Mouse (Mus musculus): ENCODE measurements at regions not wholly inside any gene's neighbourhood (a gene's known extent, or its start where the extent isn't known, plus 50 kb on each side); places are given as distances from the start of the nearest gene placed in this dataset.

DNA sequence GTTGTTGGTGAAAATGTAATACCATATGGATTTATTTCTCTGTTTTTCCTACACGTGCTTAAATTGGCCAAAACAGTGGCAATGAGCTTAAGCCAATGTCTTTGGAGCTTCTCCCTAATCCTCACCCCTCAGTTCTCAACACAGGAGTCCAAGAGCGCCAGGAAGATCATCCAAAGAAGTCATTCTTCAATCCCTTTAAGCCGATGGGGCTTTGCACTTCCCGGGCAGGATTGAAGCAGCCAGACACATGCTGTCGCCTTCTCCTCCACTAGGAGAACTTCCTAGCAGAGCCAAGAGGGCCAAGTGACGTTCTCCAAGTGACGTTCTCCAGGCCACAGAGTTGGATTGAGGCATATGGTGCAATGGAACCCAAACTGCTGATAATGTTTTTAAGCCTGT, 286.3 kb upstream of the Actbl2 start:
- TF ChIP-seq POLR2A (IDR thresholded peaks at IDR 0.05; ENCODE audit: borderline replicate concordance, low read depth, low read length) (no peak), CTCF (IDR thresholded peaks at IDR 0.05; ENCODE audit: low read depth, low read length) (no peak)
- Histone ChIP-seq H3K27ac (ENCODE audit: insufficient read depth, low read depth, low read length) (no peak overlapping the region), H3K4me1 (ENCODE audit: control insufficient read depth, insufficient read depth, low read length) (peaks cover 18% of the 10 kb centered on the region), H3K4me3 (ENCODE audit: insufficient read depth, low read length) (no peak overlapping the region)

DNA sequence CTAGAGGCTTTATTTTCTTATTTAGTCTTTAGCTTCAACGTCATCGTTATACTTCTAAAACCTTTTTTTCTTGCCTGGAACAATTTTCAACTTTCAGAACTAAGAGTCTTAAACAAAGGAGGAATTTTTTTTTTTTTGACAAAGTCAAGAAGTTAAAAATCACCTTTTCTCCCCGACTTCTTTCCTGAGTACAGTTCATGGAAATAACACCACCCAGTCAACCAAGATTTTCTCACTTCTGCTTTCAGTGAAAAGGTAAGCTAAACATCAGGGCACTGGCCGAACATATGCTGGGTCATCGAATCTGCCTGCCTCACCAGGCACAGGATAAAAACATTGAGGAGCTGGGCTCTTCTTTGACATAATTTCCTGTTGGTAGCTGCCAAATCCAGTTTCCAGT, 277.4 kb upstream of the Actbl2 start:
- Histone ChIP-seq H3K27ac (ENCODE audit: insufficient read depth, low read depth, low read length) (no peak overlapping the region), H3K4me1 (ENCODE audit: control insufficient read depth, insufficient read depth, low read length) (no peaks in the 10 kb centered on the region), H3K4me3 (ENCODE audit: insufficient read depth, low read length) (no peak overlapping the region)
- TF ChIP-seq POLR2A (IDR thresholded peaks at IDR 0.05; ENCODE audit: borderline replicate concordance, low read depth, low read length): no peak
- TF ChIP-seq CTCF (IDR thresholded peaks at IDR 0.05; ENCODE audit: low read depth, low read length): no peak

DNA sequence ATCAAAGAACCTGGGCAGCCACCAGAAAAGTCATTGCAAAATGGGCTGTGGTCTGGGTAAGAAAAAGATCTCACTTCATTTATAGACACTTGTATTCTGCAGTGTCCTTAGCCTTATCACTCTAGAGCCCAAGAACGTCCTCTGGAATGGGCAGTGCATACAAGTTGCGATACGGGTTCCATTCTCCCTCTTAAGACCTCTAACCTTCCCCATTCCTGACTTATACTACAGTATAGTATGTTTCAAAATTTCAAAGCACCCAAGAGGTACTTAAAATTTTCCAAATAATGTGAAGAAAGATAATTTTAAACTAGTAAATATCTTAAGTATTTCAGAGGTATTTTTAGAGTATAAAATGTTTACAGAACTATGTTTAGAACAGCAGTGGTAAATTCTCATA, 276.8 kb upstream of the Actbl2 start:
- Histone ChIP-seq H3K4me1 (ENCODE audit: control insufficient read depth, insufficient read depth, low read length) (no peaks in the 10 kb centered on the region), H3K27ac (ENCODE audit: insufficient read depth, low read depth, low read length) (no peak overlapping the region), H3K4me3 (ENCODE audit: insufficient read depth, low read length) (no peak overlapping the region)
- TF ChIP-seq POLR2A (IDR thresholded peaks at IDR 0.05; ENCODE audit: borderline replicate concordance, low read depth, low read length): no peak
- no peak for TF ChIP-seq CTCF (IDR thresholded peaks at IDR 0.05; ENCODE audit: low read depth, low read length)

DNA sequence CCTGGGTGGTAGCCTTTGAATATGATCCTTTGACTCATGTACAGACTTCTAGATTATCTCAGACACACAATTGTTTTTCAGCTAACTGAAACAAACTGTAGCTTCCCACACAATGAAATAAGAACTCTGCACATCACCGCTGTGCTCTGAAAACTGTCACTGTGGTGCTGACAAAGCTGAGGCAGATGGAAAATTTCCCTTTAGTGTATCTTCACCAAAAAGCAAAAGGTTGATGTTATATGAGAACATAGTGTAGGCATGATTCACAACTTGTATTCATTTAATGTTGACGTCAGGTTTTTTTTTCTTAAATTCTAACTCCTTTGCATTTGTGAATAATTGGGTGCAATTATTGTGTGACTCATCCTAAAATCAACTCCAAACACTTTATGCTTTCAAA, 264.1 kb upstream of the Actbl2 start:
- no peak for TF ChIP-seq POLR2A (IDR thresholded peaks at IDR 0.05; ENCODE audit: borderline replicate concordance, low read depth, low read length)
- TF ChIP-seq CTCF (IDR thresholded peaks at IDR 0.05; ENCODE audit: low read depth, low read length): no peak
- no peaks in the 10 kb centered on the region for H3K4me1 ChIP-seq (ENCODE audit: control insufficient read depth, insufficient read depth, low read length)
- H3K4me3 ChIP-seq (ENCODE audit: insufficient read depth, low read length): no peak overlapping the region
- H3K27ac ChIP-seq (ENCODE audit: insufficient read depth, low read depth, low read length): no peak overlapping the region

DNA sequence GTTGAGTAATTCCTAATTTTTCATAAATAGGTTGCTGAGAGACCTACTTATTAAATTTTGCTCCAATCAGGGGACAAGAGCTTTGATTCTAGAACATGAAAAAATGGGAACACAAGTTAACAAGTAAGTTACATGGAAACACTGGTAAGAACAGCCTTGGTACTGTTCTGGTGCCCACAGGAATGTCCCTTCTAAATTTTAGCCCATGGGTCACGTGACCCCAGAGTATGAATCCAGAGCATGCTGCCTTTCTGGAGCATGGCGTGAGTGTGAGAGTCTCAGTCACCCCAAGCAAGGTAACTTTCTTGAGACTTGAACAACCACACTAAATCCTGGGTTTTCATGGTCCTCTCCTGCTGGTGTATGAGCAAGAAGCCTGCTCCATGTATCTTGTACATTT, 263.7 kb upstream of the Actbl2 start:
- H3K27ac ChIP-seq (ENCODE audit: insufficient read depth, low read depth, low read length): no peak overlapping the region
- H3K4me3 ChIP-seq (ENCODE audit: insufficient read depth, low read length): no peak overlapping the region
- TF ChIP-seq POLR2A (IDR thresholded peaks at IDR 0.05; ENCODE audit: borderline replicate concordance, low read depth, low read length) (no peak), CTCF (IDR thresholded peaks at IDR 0.05; ENCODE audit: low read depth, low read length) (no peak)
- no peaks in the 10 kb centered on the region for H3K4me1 ChIP-seq (ENCODE audit: control insufficient read depth, insufficient read depth, low read length)

DNA sequence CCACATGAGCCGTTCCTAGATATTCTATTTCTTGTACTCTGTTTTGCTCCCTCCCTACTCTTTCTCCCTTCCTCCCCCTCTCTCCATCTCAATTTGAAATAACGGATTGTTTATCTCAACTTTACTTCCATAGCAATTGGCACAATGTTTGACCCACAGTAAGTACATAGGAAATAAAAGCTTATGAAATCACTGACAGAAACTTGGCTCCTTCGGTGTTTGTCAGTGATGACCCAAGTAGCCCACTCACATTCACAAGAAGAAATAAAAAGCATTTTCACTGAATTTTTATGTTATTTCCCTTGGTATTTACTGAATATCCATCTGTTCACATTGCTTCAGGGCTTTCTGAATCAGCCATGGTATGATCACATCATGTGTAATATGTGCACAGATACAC, 260.2 kb upstream of the Actbl2 start:
- H3K4me1 ChIP-seq (ENCODE audit: control insufficient read depth, insufficient read depth, low read length): no peaks in the 10 kb centered on the region
- no peak overlapping the region for H3K27ac ChIP-seq (ENCODE audit: insufficient read depth, low read depth, low read length)
- TF ChIP-seq POLR2A (IDR thresholded peaks at IDR 0.05; ENCODE audit: borderline replicate concordance, low read depth, low read length) (no peak), CTCF (IDR thresholded peaks at IDR 0.05; ENCODE audit: low read depth, low read length) (no peak)
- no peak overlapping the region for H3K4me3 ChIP-seq (ENCODE audit: insufficient read depth, low read length)

DNA sequence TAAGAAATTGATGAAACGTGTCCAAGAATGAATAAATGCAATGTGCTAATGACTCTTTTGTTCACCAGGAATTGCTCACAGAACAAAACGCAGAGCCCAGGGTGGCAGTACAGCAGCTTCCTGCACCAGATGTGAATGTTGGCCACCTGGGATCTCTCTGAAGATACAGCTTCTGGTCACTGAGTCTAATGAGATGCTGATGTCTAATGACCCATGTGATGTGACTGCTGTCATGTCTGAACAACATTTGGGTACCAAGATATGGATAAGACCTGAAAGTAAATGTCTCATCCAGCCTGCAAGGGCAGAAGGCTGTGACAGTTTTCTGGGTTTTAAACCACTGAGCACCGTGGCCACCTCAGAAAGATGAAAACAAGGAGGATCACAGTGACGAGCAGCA, 252.1 kb upstream of the Actbl2 start:
- Histone ChIP-seq H3K4me3 (ENCODE audit: insufficient read depth, low read length) (no peak overlapping the region), H3K27ac (ENCODE audit: insufficient read depth, low read depth, low read length) (no peak overlapping the region), H3K4me1 (ENCODE audit: control insufficient read depth, insufficient read depth, low read length) (no peaks in the 10 kb centered on the region)
- no peak for TF ChIP-seq POLR2A (IDR thresholded peaks at IDR 0.05; ENCODE audit: borderline replicate concordance, low read depth, low read length)

DNA sequence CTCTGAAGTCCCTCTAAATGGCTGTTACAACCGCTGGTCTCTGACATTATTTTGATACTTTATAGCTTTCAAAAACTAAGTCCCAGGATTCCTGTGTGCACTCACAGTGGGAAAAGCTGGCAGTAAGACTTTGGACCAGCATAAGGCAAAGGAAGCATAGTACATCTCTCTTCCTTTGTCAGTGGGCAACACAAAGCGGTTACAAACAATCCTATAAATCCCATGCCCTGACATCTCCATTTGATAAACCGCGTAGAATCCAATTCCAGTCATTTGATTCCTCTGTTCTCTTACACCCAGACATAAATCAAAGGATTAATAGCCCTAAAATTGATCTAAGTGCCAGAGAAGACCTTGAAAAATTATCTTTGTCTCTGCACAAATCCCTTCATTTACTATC, 240.7 kb upstream of the Actbl2 start:
- TF ChIP-seq POLR2A (IDR thresholded peaks at IDR 0.05; ENCODE audit: borderline replicate concordance, low read depth, low read length) (no peak), CTCF (IDR thresholded peaks at IDR 0.05; ENCODE audit: low read depth, low read length) (no peak)
- Histone ChIP-seq H3K4me1 (ENCODE audit: control insufficient read depth, insufficient read depth, low read length) (no peaks in the 10 kb centered on the region), H3K4me3 (ENCODE audit: insufficient read depth, low read length) (no peak overlapping the region), H3K27ac (ENCODE audit: insufficient read depth, low read depth, low read length) (no peak overlapping the region)

DNA sequence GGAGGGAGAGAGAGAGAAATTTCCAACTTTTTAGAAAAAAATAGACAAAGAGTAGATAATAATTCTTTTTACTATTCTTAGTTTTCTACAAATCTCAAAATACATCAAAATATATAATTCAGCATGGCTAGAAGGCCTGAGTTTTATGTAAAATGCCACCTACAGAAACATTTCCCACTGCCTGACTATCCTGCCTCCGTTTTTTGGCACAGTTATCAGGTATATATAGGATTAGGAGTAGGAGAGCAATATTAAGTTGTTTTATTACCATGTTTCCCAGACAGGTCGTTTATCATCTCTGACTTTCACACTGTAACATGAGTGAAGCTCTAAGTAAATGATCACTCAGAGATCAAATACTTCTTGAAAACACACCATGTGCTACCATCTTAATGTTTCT, 224.7 kb upstream of the Actbl2 start:
- Histone ChIP-seq H3K4me3 (ENCODE audit: insufficient read depth, low read length) (no peak overlapping the region), H3K4me1 (ENCODE audit: control insufficient read depth, insufficient read depth, low read length) (no peaks in the 10 kb centered on the region), H3K27ac (ENCODE audit: insufficient read depth, low read depth, low read length) (no peak overlapping the region)
- TF ChIP-seq POLR2A (IDR thresholded peaks at IDR 0.05; ENCODE audit: borderline replicate concordance, low read depth, low read length) (no peak), CTCF (IDR thresholded peaks at IDR 0.05; ENCODE audit: low read depth, low read length) (no peak)

DNA sequence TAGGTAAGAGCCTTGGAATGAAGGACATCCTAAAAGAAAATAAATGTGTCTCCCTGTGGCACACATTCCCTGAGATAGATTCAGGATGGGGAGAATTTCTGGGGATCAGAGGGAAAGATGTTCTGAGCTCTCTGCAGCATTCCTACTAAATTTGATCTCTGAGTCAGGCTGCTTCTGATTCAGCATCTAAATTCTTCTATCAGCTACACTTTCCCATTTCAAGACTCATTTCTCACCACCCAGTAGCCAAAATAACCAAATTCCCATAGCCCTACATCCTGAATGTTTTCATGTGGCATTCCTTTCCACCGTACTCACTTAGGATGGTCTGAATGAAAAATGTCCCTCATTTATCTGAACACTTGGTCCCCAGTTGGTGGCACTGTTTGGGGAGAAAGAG, 223.2 kb upstream of the Actbl2 start:
- H3K27ac ChIP-seq (ENCODE audit: insufficient read depth, low read depth, low read length): no peak overlapping the region

DNA sequence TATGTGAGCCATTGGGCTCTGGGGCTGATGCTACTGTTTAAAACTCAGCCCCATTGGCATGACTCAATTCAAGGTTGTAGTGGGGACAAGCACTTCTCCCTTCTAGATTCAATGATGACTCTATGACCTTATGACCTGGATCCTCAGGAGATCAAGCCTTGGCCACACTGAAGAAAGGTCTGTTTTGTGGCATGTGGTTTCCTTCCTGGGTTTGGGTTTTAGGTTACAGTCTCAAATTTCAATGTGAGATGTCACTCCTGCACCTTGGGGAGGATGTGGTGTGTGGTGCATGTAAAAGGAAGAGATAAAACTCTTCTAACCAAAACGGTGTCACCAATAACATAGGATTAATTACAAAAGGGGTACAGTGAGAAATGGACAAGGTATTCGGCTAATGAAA, 211.2 kb upstream of the Actbl2 start:
- H3K4me1 ChIP-seq (ENCODE audit: control insufficient read depth, insufficient read depth, low read length): no peaks in the 10 kb centered on the region
- H3K4me3 ChIP-seq (ENCODE audit: insufficient read depth, low read length): no peak overlapping the region
- H3K27ac ChIP-seq (ENCODE audit: insufficient read depth, low read depth, low read length): no peak overlapping the region
- no peak for TF ChIP-seq CTCF (IDR thresholded peaks at IDR 0.05; ENCODE audit: low read depth, low read length)
- no peak for TF ChIP-seq POLR2A (IDR thresholded peaks at IDR 0.05; ENCODE audit: borderline replicate concordance, low read depth, low read length)

More for the DNA sequence above, 223.2 kb upstream of the Actbl2 start:
- no peak overlapping the region for H3K4me3 ChIP-seq (ENCODE audit: insufficient read depth, low read length)
- no peaks in the 10 kb centered on the region for H3K4me1 ChIP-seq (ENCODE audit: control insufficient read depth, insufficient read depth, low read length)
- no peak for TF ChIP-seq POLR2A (IDR thresholded peaks at IDR 0.05; ENCODE audit: borderline replicate concordance, low read depth, low read length)
- no peak for TF ChIP-seq CTCF (IDR thresholded peaks at IDR 0.05; ENCODE audit: low read depth, low read length)
